Comparison of ENCODE assay signal across 8 mouse cellular contexts in genomic region chr3:123507663-123508055, GRCm38 (mm10).
A peak's percentile ranks its signal among the peaks of the same experiment; 100 is the strongest.
DNase-seq lines count a peak whose midpoint lies in the region; ATAC-seq and TF ChIP-seq lines count a peak whose summit lies in the region.

No protein-coding gene starts in this region.

- no peak for DNase-seq in thymus, adult 2 months
- DNase-seq in thymus, postnatal 14 days: no peak
- DNase-seq in liver, embryonic 11.5 days (ENCODE audit: low spot score): no peak
- DNase-seq in frontal cortex, adult 2 months (ENCODE audit: extremely low spot score in 1 of 2, low spot score in 1 of 2): no peak
- no peak for DNase-seq in gastrocnemius, adult 18-20 months (ENCODE audit: low spot score)
- no peak for DNase-seq in left cerebral cortex, postnatal 14 days (ENCODE audit: low spot score in 2 of 2)

- TF ChIP-seq POLR2A in thymus, adult 2 months (IDR thresholded peaks at IDR 0.05; ENCODE audit: control insufficient read depth, extremely low read depth, insufficient read depth, low read length, poor library complexity): no peak

- H3K4me3 ChIP-seq in erythroblast, embryonic 14.5 days (replicated peaks): peak overlapping the region; percentile 78
- peak overlapping the region; percentile 71 for H3K4me3 ChIP-seq in thymus, adult 2 months (ENCODE audit: control insufficient read depth, insufficient read depth, low read length)
- H3K4me3 ChIP-seq in liver, embryonic 11.5 days (ENCODE audit: low read depth, low read length): peak overlapping the region; percentile 81

- intact Hi-C loops in left cerebral cortex, postnatal 14 days (cut with DNase I): loop anchor here (5.0 kb wide), 1 partner anchor 120 kb away; the partner anchor contains the start of gene Mettl14

- peaks cover 3% of the 10 kb centered on the region; the same call in 1 of the 2 replicates for H3K9me3 ChIP-seq in erythroblast, embryonic 14.5 days (ENCODE audit: control insufficient read depth, low read length)
- H3K9me3 ChIP-seq in liver, embryonic 11.5 days (ENCODE audit: control insufficient read depth, low read length): no peaks in the 10 kb centered on the region

- H3K27me3 ChIP-seq in erythroblast, embryonic 14.5 days (ENCODE audit: control insufficient read depth): no peaks in the 10 kb centered on the region
- no peaks in the 10 kb centered on the region for H3K27me3 ChIP-seq in thymus, adult 2 months (ENCODE audit: control insufficient read depth, insufficient read depth, low read length)
- no peaks in the 10 kb centered on the region for H3K27me3 ChIP-seq in liver, embryonic 11.5 days (replicated peaks; ENCODE audit: control insufficient read depth, insufficient read depth, low read length)

- ATAC-seq in erythroblast, adult 5-6 weeks (replicated peaks; ENCODE audit: low FRiP score, poor library complexity, severe bottlenecking): no peak
- ATAC-seq in liver, embryonic 11.5 days (replicated peaks; ENCODE audit: low FRiP score): no peak

- H3K4me2 ChIP-seq in liver, embryonic 11.5 days: peak overlapping the region; percentile 77

- peaks cover 39% of the 10 kb centered on the region for H3K4me1 ChIP-seq in erythroblast, embryonic 14.5 days (ENCODE audit: control insufficient read depth)
- 0 out of 2 replicates have a peak, but pooled peaks cover 2% of the 10 kb centered on the region for H3K4me1 ChIP-seq in thymus, adult 2 months (replicated peaks; ENCODE audit: control insufficient read depth, insufficient read depth, low read length)
- no peaks in the 10 kb centered on the region for H3K4me1 ChIP-seq in liver, embryonic 11.5 days (replicated peaks; ENCODE audit: control insufficient read depth, insufficient read depth, low read length)

- no peak for TF ChIP-seq CTCF in thymus, adult 2 months (IDR thresholded peaks at IDR 0.05; ENCODE audit: borderline replicate concordance, control insufficient read depth, extremely low read depth, insufficient read depth, low read length, poor library complexity)

- peaks cover 38% of the 10 kb centered on the region for H3K36me3 ChIP-seq in erythroblast, embryonic 14.5 days (ENCODE audit: control insufficient read depth)
- H3K36me3 ChIP-seq in thymus, adult 2 months (ENCODE audit: control insufficient read depth, insufficient read depth, low read length): peaks cover 8% of the 10 kb centered on the region
- H3K36me3 ChIP-seq in liver, embryonic 11.5 days (ENCODE audit: control insufficient read depth, insufficient read depth, low read length): no peaks in the 10 kb centered on the region

- H3K9ac ChIP-seq in liver, embryonic 11.5 days (ENCODE audit: low read depth, low read length): peak overlapping the region; percentile 89

- peak overlapping the region; percentile 41; the same call in 1 of the 2 replicates for H3K27ac ChIP-seq in thymus, adult 2 months (ENCODE audit: control insufficient read depth, insufficient read depth, low read length)
- H3K27ac ChIP-seq in liver, embryonic 11.5 days (ENCODE audit: low read depth, low read length): peak overlapping the region; percentile 99

- 1% methylated on average over 10 of the region's 10 CpGs for WGBS in thymus, adult 2 months
- under 1% methylated on average over 10 of the region's 10 CpGs for WGBS in liver, embryonic 11.5 days
